Mouse (Mus musculus) inflammation-experienced regulatory T-cells, adult 16 weeks (primary cell): ENCODE data around the gene Ripor3. TPM values are rescaled to one million over a fixed set of nuclear protein-coding genes. Genes with fewer than 3 reads are reported as not detected.

ENCODE experiments used
- polyA plus RNA-seq: library from polyadenylated mRNA; unstranded; fragments of 100-300 nt; shearing (Covaris generic); gene quantifications from one replicate; pipeline ENCODE4 v1.2.1, GENCODE M21; 2017

Ripor3 gene
- polyA plus RNA-seq, result 0.60 TPM

DNA sequence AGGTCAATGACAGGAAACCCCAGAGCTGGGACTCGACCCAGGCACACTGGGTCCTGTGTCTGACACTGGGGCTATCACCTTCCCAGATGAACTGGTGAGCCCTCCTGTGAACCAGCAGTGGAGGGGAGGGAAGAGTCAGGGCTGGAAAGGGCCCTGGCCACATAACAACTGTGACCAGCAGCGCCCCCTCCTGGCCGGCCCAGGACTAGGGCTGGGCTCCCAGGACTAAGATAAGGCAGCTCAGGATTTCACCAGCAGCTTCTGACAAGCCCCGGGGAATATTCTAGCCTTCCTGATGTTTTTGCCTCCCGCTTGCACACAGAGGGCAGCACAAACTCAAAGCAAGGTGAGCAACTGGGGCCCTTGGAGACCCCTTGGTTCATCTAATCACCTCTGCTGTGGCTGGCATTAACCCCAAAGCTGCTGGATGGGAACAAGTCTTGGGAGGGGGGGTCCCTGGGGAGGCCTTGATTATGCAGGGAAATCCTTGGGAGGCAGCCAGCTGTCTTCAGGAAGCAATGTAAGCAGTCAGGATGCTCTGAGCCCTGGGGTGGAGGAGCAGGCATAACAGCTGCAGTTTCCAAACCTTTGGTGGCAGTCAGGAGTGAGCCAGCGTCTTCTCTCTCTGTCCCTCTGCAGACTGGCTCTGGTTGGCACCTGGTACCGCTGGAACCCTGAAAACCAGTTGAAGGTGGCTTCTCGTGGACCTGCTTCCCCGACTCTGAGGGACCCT lies at the start of gene Ripor3:
Ripor3 (minus strand) TSS at position 683 of the 733 bp plus-strand sequence.

DNA sequence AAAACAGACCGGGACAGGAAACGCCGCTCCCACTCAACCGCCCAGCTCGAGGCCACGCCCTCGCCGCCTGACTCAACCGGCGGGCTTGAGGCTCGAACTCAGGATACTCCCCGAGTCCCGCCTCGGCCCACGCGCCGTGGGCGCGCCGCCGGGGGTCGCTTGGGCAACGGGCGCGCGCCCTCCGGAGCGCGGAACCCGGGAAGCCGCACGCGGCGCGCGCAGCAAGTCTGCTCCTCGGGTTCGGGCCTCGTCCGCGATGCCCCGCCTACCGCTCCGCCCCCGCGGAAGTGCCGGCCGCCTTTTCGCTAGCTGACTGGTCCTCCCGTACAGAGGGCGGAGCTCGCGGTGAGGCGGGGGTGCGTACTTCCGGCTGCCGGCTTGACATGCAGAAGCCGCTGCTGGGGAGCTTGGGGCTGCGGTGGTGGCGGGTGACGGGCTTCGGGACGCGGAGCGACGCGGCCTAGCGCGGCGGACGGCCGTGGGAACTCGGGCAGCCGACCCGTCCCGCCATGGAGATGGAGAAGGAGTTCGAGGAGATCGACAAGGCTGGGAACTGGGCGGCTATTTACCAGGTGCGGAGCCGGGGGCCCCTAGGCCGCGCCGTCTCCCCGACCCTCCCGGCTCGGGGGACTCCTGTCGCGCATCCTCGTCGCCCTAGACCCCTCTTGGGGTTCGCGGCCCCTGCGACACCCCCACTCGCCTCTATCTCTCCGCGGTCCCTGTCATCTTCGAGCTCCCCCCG lies 78.3 kb downstream of the Ripor3 start, which contains the start of gene Ptpn1:
Ptpn1 (plus strand) TSS at position 73 of the 742 bp plus-strand sequence.

Other genes starting within 250 kb of the Ripor3 start
- gene Ptpn1, start 78.6 kb downstream of the Ripor3 start, polyA plus RNA-seq, result 211 TPM
- 0.48 TPM for gene Pard6b, start 70.4 kb upstream of the Ripor3 start, polyA plus RNA-seq
- not detected for gene Adnp, start 196.5 kb upstream of the Ripor3 start, polyA plus RNA-seq
- gene Gm20716, start 219.7 kb upstream of the Ripor3 start, polyA plus RNA-seq, result 14.7 TPM
- gene Dpm1, start 220.0 kb upstream of the Ripor3 start, polyA plus RNA-seq, result 147 TPM
- gene Mocs3, start 220.0 kb upstream of the Ripor3 start, polyA plus RNA-seq, result 0.39 TPM